Mouse (Mus musculus): ENCODE measurements around the gene Vmn2r38.
"Not testable (repeated sequence)": the region's sequence is repeated elsewhere in the genome, so short reads cannot be mapped to it uniquely, and the experiment has no call there.

Vmn2r38 gene

DNA sequence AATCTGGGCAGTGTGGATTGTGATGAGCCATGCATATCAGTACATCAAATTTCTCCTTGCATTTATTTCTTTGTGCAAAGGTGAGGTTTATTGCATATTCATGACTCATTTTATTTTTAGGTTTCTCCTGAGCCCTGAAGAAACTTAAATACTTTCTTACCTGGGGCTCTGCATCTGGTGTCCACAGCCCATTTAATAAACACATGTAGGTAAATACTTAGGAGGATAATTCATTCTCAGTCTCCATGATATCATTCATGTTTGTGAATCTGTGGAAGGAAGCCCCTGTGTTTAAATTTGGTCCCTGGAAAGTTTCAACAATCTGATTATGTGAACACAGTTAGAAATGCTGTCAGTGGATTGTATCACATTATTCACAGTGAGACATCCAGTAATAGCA lies at the start of gene Vmn2r38:
Vmn2r38 (minus strand) TSS at position 101 of the 400 bp plus-strand sequence.
- DNase-seq (ENCODE audit: extremely low read depth, low read depth, low spot score), result not testable (repeated sequence)

DNA sequence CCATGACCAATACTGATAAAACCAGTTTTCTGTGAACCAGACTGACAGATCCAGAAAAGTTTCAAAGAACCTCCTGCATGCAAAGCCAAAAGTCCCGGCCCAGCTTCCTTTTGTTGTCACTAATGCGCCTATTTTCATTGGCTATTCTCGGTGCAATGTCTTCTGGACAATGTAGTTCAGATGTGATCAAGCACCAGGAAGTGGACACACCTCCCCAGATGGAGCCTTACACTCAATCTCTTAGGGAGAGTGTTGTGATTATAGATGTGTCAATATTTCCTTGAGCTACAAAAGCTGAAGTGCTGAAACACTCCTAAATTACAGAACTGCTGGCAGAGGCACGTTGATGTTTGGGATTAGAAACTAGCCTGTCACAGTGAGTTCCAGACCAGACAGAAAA lies 32.3 kb downstream of the Vmn2r38 start:
- not testable (repeated sequence) for DNase-seq (ENCODE audit: extremely low read depth, low read depth, low spot score)

- not testable (repeated sequence) for DNase-seq (ENCODE audit: extremely low read depth, low read depth, low spot score)
These were observed 67.0 kb downstream of the Vmn2r38 start, which contains the start of gene Vmn2r39 for GRCm38 (mm10) chr7:9030698-9031097. Gene Vmn2r39, minus strand, starts transcription at chr7:9030798.
